Mouse (Mus musculus): ENCODE data around the gene Gm8693.
"Not testable (repeated sequence)": the region's sequence is repeated elsewhere in the genome, so short reads cannot be mapped to it uniquely, and the experiment has no call there.

The Gm8693 gene

DNA sequence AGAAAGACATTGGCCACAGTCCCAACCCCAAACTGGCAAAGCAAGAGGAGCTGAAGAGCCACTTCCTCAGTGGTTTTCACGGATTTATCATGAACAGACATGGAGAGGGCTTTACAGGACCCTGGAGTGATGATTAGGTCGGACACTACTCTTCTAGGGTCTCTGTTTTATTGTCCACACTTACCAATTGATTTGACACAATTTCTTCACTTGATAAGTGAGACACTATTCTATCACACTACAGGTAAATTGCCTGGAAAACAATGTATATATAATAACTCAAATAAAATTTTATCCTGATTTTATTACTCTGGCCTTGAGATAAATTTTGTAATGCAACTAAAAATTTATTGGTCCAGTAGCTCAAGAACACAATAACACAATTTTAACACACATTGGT, at the start of gene Gm8693:
TSS of gene Gm8693 (minus strand) at position 101 of the 400 bp plus-strand sequence.
- DNase-seq (ENCODE audit: low spot score) = not testable (repeated sequence)

DNA sequence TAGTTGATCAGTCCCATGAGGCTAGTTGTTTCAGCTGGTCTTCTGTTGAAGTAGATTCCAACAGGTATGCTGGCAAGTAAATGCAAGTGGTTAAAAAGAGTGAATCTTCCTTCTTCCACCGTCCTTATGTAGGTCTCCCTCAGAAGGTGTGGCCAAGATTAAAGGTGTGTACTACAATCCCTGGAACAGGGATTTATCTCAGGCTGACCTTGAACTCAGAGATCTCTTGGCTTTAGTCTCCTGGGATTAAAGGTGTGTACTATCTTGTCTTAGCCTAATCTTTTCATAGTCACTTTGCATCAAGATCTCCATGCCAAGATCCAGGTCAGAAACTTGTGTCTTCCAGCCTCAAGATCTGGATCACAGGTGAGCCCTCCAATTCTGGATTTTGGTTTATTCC, 27.5 kb upstream of the Gm8693 start, which contains the start of gene Gm4567:
TSS of gene Gm4567 (minus strand) at position 101 of the 400 bp plus-strand sequence.
- not testable (repeated sequence) for DNase-seq (ENCODE audit: low spot score)

DNA sequence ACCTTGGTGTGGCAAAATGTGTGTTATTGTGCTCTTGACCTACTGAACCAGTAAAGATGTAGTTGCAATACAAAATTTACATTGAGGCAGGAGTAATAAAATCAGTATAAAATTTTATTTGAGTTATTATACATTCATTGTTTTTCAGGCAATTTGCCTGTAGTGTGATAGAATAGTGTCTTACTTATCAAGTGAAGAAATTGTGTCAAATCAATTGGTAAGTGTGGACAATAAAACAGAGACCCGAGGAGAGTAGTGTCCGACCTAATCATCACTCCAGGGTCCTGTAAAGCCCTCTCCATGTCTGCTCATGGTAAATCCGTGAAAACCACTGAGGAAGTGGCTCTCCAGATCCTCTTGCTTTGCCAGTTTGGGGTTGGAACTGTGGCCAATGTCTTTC, 34.4 kb downstream of the Gm8693 start, which contains the start of gene Vmn1r155:
TSS of gene Vmn1r155 (plus strand) at position 301 of the 400 bp plus-strand sequence.
- DNase-seq (ENCODE audit: low spot score) = not testable (repeated sequence)
